Mouse (Mus musculus) embryonic facial prominence, embryonic 11.5 days (tissue): ENCODE data around the gene Nxnl1. TPM values are rescaled to one million over a fixed set of nuclear protein-coding genes. Genes with fewer than 3 reads are reported as not detected.

Experiments used
- ATAC-seq: fragments of 200-750 bp; cut with Nextera tagmentation; replicated peaks from 2 replicates; pipeline ENCODE4 v1.8.0; 2017; ENCODE audit warnings: low read depth; ENCODE audit not compliant: insufficient number of reproducible peaks, low FRiP score, low TSS enrichment
- DNase-seq: peaks from one replicate; pipeline ENCODE4 v3.0.0-alpha.2; 2015; ENCODE audit warnings: low spot score
- H3K27ac ChIP-seq: fragments of 300-500 bp; sonication (generic); replicated peaks from 2 replicates; pipeline ENCODE4 v1.5.1; 2014; ENCODE audit warnings: mild to moderate bottlenecking, low read depth, low read length, control low read depth
- H3K27me3 ChIP-seq: fragments of 300-500 bp; sonication (generic); 2 replicates; pipeline ENCODE4 v1.6.1; 2014; ENCODE audit warnings: mild to moderate bottlenecking, low read length, moderate library complexity, mixed read lengths; ENCODE audit not compliant: control insufficient read depth, insufficient read depth
- H3K36me3 ChIP-seq: fragments of 300-500 bp; sonication (generic); replicated peaks from 2 replicates; pipeline ENCODE4 v1.6.1; 2014; ENCODE audit warnings: low read depth, mild to moderate bottlenecking, low read length, moderate library complexity, mixed read lengths; ENCODE audit not compliant: control insufficient read depth, insufficient read depth
- H3K4me1 ChIP-seq: fragments of 300-500 bp; sonication (generic); 2 replicates; pipeline ENCODE4 v1.6.1; 2014; ENCODE audit warnings: low read length, mixed read lengths; ENCODE audit not compliant: control insufficient read depth, insufficient read depth
- H3K4me2 ChIP-seq: fragments of 300-500 bp; sonication (generic); 2 replicates; pipeline ENCODE4 v1.6.1; 2014; ENCODE audit warnings: low read depth, mild to moderate bottlenecking, control low read depth, low read length, moderate library complexity
- H3K4me3 ChIP-seq: fragments of 300-500 bp; sonication (generic); 2 replicates; pipeline ENCODE4 v1.5.1; 2014; ENCODE audit warnings: low read depth, low read length, control low read depth
- H3K9ac ChIP-seq: fragments of 300-500 bp; sonication (generic); replicated peaks from 2 replicates; pipeline ENCODE4 v1.6.1; 2014; ENCODE audit warnings: mild to moderate bottlenecking, control low read depth, low read length
- H3K9me3 ChIP-seq: fragments of 300-500 bp; sonication (generic); replicated peaks from 2 replicates; pipeline ENCODE4 v1.6.1; 2016; ENCODE audit warnings: mild to moderate bottlenecking, low read length, inconsistent platforms, mixed read lengths; ENCODE audit not compliant: control insufficient read depth
- WGBS: fragments of 180-500 bp; shearing (Covaris S2); extraction: QIAGEN DNeasy Blood & Tissue Kit; methylation state at CpG from one replicate; pipeline ENCODE4 v1.1.7; 2014; 5-methylcytosine and 5-hydroxymethylcytosine counted together
- polyA plus RNA-seq: library from polyadenylated mRNA; unstranded; fragments of >200 nt; fragmentation: Nextera tagmentation; extraction: Ambion mirVana; gene quantifications from 2 replicates; pipeline ENCODE4 v1.2.1, GENCODE M21; 2014

Gene Nxnl1
- polyA plus RNA-seq, 1 experiment from 2014 or later, result not detected

DNA sequence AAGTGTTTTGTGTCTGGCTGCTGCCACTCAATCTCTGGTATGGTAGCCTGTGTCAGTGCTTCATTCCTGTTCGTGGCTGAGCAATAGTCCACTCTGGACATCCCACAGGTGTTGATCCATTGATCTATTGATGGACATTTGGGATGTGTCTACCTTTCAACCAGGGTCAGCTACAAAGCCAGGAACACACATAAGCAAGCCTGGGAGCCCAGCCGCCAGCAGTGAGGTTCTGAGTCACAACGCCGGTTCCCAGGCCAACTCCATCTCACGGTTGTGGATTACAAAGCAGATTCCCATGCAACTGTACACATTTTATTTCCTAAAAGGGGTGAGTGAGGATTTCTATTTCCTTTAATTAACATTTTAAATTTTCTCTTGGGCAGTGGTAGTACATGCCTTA, 5.6 kb downstream of the Nxnl1 start:
- Histone ChIP-seq H3K4me1 (peaks cover 6% of the 10 kb centered on the region; the same call in 1 of the 2 replicates), H3K27ac (no peak overlapping the region), H3K4me2 (no peak overlapping the region), H3K4me3 (no peak overlapping the region), H3K36me3 (no peaks in the 10 kb centered on the region), H3K9me3 (peaks cover 3% of the 10 kb centered on the region), H3K9ac (no peak overlapping the region), H3K27me3 (peaks cover 61% of the 10 kb centered on the region)
- ATAC-seq (no peak), DNase-seq (no peak)
- WGBS, result 81% methylated on average over 5 of the region's 5 CpGs

DNA sequence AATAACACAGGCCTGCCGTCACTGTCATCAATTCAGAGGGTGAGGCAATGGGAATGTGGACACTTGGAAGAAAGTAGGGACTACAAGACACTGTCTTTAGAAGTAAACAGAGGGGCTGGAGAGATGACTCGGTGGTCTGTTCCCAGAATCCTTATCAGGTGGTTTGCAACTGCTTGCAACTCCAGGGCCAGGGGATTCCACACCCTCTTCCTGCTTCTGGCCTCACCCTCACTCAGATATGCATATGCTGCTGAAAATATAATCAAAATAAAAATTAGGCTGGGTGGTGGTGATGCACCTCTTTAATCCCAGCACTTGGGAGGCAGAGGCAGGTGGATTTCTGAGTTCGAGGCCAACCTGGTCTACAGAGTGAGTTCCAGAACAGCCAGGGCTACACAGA, 6.3 kb downstream of the Nxnl1 start:
- Histone ChIP-seq H3K9me3 (peaks cover 3% of the 10 kb centered on the region), H3K4me1 (peaks cover 6% of the 10 kb centered on the region; the same call in 1 of the 2 replicates), H3K27me3 (peaks cover 61% of the 10 kb centered on the region), H3K9ac (no peak overlapping the region), H3K36me3 (no peaks in the 10 kb centered on the region), H3K4me2 (no peak overlapping the region), H3K4me3 (no peak overlapping the region), H3K27ac (no peak overlapping the region)
- ATAC-seq, result no peak
- 78% methylated on average over 3 of the region's 3 CpGs for WGBS
- no peak for DNase-seq

DNA sequence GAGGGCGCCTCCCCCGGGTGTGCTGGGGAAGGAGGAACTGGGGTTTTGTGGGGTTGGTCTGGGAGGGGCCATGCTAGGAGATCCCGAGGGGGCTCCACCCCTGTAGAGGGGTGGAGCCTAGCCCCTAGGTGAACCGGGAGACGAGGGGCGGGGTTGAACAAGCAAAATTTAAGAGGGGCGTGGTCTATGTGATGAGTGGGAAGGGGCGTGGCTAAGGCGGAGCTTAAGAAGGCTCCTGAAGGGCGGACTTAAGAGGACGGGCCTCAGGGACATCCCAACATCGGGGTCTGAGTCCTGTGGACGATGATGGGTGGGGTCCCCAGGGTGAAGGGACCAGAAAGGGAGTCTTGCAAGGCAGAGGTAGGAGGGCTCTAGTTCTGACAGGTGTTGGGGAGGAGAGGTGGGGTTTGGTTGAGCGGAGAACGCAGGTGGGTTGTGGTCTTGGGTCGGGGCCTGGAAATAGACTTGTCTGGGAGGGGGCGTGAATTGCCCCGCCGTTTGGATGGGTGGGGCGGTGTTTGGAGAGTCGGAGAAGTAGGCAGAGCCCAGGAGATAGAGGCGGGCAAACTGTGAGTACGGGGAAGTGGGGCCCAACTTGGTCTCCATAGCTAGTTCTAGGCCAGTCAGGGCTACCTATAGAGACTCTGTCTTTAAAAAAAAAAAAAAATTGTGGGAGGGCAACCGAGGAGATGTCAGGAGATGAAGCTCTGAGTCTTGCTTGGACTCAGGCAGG, 7.3 kb downstream of the Nxnl1 start:
- Histone ChIP-seq H3K4me2 (peak overlapping the region; percentile 57), H3K36me3 (no peaks in the 10 kb centered on the region), H3K9ac (0 out of 2 replicates have a peak overlapping the region, but pooled peaks have one; percentile 41), H3K4me3 (peak overlapping the region; percentile 37), H3K27ac (no peak overlapping the region), H3K4me1 (peaks cover 6% of the 10 kb centered on the region; the same call in 1 of the 2 replicates), H3K27me3 (peaks cover 61% of the 10 kb centered on the region), H3K9me3 (peaks cover 2% of the 10 kb centered on the region)
- WGBS, result 2% methylated on average over 24 of the region's 24 CpGs
- ATAC-seq, result 0 out of 2 replicates have a peak, but pooled peaks have one; percentile 22
- peak; percentile 85 for DNase-seq

DNA sequence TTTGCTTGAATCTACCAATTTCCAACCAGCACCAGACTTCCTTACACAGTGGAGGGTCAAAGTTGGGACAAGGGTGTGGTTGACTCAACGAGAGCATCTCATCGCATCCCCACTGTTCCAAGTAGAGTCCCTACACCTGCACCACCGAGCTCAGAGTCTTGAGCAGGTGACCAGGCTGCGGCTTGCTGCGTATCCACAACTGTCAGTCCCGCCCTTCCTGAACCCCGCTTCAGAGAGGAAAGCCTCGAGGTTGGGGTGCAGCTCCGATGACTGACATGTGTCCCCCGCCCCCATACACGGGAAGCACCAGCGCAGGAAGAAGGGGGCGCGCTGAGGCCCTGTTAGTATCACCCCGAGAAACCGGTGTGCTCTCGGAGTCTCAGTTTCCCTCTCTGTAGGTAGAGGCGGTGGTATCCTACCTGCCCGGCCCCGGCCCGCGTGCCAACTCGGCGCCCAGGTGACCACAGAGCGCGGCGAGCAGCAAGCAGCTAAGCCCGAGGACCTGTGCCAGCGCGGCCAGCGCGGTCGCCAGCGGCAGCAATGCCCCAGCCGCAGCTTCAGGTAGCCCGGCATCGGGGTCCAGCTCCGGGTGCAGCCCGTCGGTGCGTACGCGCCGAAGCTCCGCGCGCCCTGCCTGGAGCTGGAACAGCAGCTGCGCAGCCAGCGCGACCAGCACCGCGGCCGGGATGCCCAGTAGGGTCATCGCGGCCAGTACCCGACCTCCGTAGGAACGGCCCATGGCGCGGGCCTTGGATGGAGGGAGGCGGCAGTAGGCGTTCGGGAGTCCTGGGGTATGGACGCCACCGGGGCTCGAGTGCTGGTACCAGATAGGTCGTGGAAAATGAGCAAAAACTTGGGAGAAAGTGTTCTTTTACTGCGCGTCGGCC, 8.1 kb downstream of the Nxnl1 start, which contains the start of gene Tmem221:
Tmem221 (minus strand) TSS at position 801 of the 887 bp plus-strand sequence.
- no peaks in the 10 kb centered on the region for H3K36me3 ChIP-seq
- H3K9ac ChIP-seq, result peak within 1 kb of the TSS; percentile 41; the same call in 1 of the 2 replicates
- H3K27me3 ChIP-seq, result peaks cover 61% of the 10 kb centered on the region
- ATAC-seq (no peak), DNase-seq (no peak)
- no peak within 1 kb of the TSS for H3K27ac ChIP-seq
- H3K4me2 ChIP-seq, result peak within 1 kb of the TSS; percentile 57
- H3K4me3 ChIP-seq, result peak within 1 kb of the TSS; percentile 37
- 4% methylated on average over 70 of the region's 70 CpGs for WGBS
- H3K9me3 ChIP-seq, result no peaks in the 10 kb centered on the region
- peaks cover 6% of the 10 kb centered on the region; the same call in 1 of the 2 replicates for H3K4me1 ChIP-seq

DNA sequence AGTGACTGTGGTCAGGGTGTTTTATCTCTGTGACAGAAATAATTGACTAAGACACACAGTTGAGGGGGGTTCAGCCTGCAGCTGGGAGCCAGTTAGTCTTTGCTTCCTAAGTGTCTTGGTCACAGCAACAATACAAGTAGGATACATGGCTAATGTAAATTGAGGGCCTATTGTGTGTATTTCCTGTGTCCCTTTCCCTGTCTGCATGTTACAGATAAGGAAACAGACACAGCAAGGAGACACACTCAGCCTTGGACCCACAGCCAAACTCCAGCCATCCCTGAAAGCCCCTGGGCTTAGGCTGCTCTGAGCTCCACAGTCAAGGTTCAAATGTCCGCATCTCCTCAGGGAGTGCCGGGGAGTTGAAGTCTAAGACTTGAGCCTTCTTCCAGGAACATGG, 11.8 kb downstream of the Nxnl1 start:
- H3K27ac ChIP-seq, result no peak overlapping the region
- 85% methylated on average over 2 of the region's 2 CpGs for WGBS
- peaks cover 32% of the 10 kb centered on the region for H3K27me3 ChIP-seq
- H3K36me3 ChIP-seq, result no peaks in the 10 kb centered on the region
- DNase-seq, result no peak
- H3K9ac ChIP-seq, result no peak overlapping the region
- no peak overlapping the region for H3K4me2 ChIP-seq
- ATAC-seq, result no peak
- H3K4me1 ChIP-seq, result peaks cover 6% of the 10 kb centered on the region; the same call in 1 of the 2 replicates
- no peaks in the 10 kb centered on the region for H3K9me3 ChIP-seq
- no peak overlapping the region for H3K4me3 ChIP-seq

DNA sequence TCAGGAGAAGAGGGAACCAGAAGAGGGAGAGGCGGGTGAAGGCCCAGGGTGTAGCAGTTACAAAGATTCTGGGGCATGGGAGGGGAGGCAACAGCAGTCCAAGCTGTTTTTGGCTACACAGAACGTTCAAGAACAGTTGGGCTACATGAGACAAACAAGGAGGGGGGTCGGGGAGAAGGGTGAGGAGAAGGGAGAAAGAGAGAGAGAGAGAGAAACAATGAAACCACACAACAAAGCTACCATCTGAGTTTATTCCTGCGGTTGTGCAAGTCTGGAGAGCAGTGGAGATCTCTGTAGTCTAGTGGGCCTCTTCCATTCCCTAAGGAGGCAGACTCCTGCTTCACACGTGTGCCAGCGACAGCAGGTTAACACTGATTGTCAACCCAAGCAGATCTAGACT, 12.4 kb downstream of the Nxnl1 start:
- H3K27me3 ChIP-seq, result peaks cover 25% of the 10 kb centered on the region
- H3K4me1 ChIP-seq, result peaks cover 5% of the 10 kb centered on the region; the same call in 1 of the 2 replicates
- DNase-seq, result no peak
- no peak overlapping the region for H3K27ac ChIP-seq
- no peaks in the 10 kb centered on the region for H3K36me3 ChIP-seq
- no peak overlapping the region for H3K4me2 ChIP-seq
- H3K4me3 ChIP-seq, result no peak overlapping the region
- no peak overlapping the region for H3K9ac ChIP-seq
- ATAC-seq, result no peak
- no peaks in the 10 kb centered on the region for H3K9me3 ChIP-seq
- WGBS, result 75% methylated on average over 6 of the region's 6 CpGs

DNA sequence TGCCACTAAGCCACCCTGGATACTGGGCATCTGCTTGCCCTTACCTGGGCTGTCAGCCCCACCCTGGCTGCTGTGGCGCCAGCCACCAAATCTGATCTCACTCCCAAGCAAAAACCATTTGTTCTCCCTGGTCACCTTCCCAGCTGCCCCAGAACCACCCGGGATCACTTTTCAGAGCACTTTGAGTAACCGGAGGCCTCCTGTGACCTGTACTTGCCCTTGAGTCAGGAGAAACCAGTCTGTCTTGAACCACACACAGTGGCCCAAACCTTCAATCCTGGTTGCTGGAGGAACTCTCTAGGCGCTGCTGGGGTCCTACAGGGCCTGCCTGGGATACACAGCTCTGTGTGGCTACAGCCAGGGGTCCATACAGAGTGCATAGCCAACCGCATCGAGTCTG, 13.6 kb downstream of the Nxnl1 start:
- Histone ChIP-seq H3K27me3 (peaks cover 13% of the 10 kb centered on the region), H3K4me3 (no peak overlapping the region), H3K9me3 (no peaks in the 10 kb centered on the region), H3K9ac (no peak overlapping the region), H3K36me3 (no peaks in the 10 kb centered on the region), H3K27ac (no peak overlapping the region), H3K4me1 (no peaks in the 10 kb centered on the region; the same call in 1 of the 2 replicates), H3K4me2 (no peak overlapping the region)
- no peak for ATAC-seq
- 45% methylated on average over 6 of the region's 6 CpGs for WGBS
- DNase-seq, result no peak
